Mouse (Mus musculus) midbrain, embryonic 10.5 days (tissue): ENCODE data around the gene Dner. TPM values are rescaled to one million over a fixed set of nuclear protein-coding genes. Genes with fewer than 3 reads are reported as not detected.
A peak's percentile ranks its signal among the peaks of the same experiment; 100 is the strongest.

Experiments
- DNase-seq: peaks from one replicate; pipeline ENCODE4 v3.0.0-alpha.2; 2017; ENCODE audit warnings: low spot score
- H3K27ac ChIP-seq: fragments of 300-500 bp; sonication (generic); replicated peaks from 2 replicates; pipeline ENCODE4 v1.5.1; 2016; ENCODE audit warnings: mild to moderate bottlenecking
- H3K27me3 ChIP-seq: fragments of 300-500 bp; sonication (generic); 2 replicates; pipeline ENCODE4 v1.6.1; 2016; ENCODE audit warnings: low read depth, mild to moderate bottlenecking; ENCODE audit not compliant: poor library complexity, severe bottlenecking
- H3K36me3 ChIP-seq: fragments of 300-500 bp; sonication (generic); 2 replicates; pipeline ENCODE4 v1.6.1; 2016; ENCODE audit warnings: mild to moderate bottlenecking, moderate library complexity
- H3K4me1 ChIP-seq: fragments of 300-500 bp; sonication (generic); 2 replicates; pipeline ENCODE4 v1.6.1; 2016
- H3K4me3 ChIP-seq: fragments of 300-500 bp; sonication (generic); 2 replicates; pipeline ENCODE4 v1.5.1; 2016; ENCODE audit warnings: mild to moderate bottlenecking, moderate library complexity
- H3K9me3 ChIP-seq: fragments of 300-500 bp; sonication (generic); replicated peaks from 2 replicates; pipeline ENCODE4 v1.6.1; 2016; ENCODE audit warnings: mild to moderate bottlenecking
- WGBS: fragments of 180-500 bp; shearing (Covaris S2); methylation state at CpG from one replicate; pipeline ENCODE4 v1.1.7; 2016; 5-methylcytosine and 5-hydroxymethylcytosine counted together
- polyA plus RNA-seq: library from polyadenylated mRNA; unstranded; fragments of >200 nt; fragmentation: Nextera tagmentation; extraction: Ambion mirVana; gene quantifications from 2 replicates; pipeline ENCODE4 v1.2.1, GENCODE M21; 2016

Gene Dner
- polyA plus RNA-seq, 1 experiment from 2014 or later, result 10.6 TPM

DNA sequence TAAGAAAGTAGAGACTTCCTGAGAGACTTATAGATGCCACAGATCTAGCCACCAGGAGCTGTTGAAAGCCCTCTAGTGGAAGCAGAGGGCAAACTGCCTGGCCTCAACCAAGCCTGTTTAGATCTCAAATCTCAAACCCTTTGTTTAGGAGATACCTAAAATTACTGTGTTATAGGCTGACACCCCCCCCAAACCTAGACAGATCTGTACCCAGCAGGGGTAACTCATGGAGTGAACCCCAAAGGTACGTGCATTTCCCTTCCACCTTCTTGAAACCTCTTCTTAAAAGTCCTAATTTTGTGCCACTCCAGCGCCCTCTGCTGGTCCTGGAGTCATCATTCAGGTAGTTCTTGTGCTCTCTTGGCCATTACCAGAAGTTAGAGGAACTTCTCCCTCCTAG lies 1.1 kb upstream of the Dner start:
- Histone ChIP-seq H3K9me3 (no peaks in the 10 kb centered on the region), H3K27me3 (peaks cover 41% of the 10 kb centered on the region), H3K4me3 (no peak overlapping the region), H3K4me1 (peaks cover 24% of the 10 kb centered on the region), H3K27ac (no peak overlapping the region), H3K36me3 (no peaks in the 10 kb centered on the region)
- 1% methylated on average over 2 of the region's 2 CpGs for WGBS
- peak; percentile 69 for DNase-seq

DNA sequence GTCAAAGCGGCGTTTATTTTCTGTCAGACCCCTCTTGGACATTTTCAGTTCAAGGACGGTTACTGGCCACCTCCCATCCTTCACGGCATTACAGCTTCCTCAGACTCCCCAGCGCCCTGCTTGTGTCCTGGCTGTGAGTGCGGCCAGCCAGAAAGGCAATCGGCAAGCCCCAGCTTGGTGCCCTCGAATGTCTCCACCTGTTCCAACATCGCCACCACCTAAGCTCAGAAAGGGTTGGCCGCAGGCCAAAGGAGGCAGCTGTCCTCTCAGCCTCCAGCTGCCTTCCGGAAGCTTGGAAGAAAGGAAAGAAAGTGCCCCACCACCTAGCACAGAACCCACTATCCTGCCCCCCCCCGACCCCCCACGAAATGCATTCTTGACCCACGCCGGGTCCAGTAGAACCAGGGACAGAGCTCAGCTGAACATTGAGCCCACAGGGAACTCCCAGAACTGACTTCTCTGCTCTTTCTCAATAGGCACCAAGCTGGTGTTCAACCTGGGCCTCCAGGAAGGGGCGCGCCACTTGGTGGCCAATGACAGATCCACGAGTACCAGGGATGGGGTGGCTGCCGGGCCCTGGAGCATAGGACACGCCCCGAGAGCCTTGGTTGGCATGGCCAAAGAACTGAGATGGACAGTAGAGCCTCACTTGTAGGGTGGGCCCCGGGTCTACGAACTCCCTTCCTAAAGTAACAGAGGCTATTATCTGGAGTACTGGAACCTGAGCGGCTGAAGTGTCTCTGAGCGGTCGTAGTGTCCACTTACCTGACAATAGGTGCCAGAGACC lies 1.1 kb downstream of the Dner start:
- Histone ChIP-seq H3K27me3 (peaks cover 41% of the 10 kb centered on the region), H3K9me3 (no peaks in the 10 kb centered on the region), H3K27ac (peak overlapping the region; percentile 81), H3K36me3 (no peaks in the 10 kb centered on the region), H3K4me3 (peak overlapping the region; percentile 85), H3K4me1 (peaks cover 24% of the 10 kb centered on the region)
- peak; percentile 41 for DNase-seq
- WGBS, result 12% methylated on average over 26 of the region's 26 CpGs

DNA sequence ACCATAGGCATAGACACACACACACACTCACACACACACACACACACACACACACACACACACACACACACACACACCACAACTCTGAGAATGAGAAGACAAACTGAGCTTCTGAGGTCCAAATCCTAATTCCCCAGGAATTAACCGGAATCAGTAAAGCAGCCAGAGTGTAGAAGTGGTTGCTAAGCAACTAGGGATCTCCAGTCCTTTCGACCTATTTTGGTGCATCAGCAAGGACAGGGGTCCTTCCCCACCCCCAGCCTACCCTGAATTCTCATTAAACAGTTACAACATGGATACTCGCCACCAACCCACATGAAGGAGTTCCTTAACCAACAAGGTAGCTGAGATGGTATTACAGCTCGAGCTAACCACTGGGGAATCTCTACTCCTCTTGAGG lies 18.1 kb downstream of the Dner start:
- H3K4me1 ChIP-seq, result 0 out of 2 replicates have a peak, but pooled peaks cover 5% of the 10 kb centered on the region
- no peaks in the 10 kb centered on the region for H3K36me3 ChIP-seq
- no peak for DNase-seq
- H3K27me3 ChIP-seq, result no peaks in the 10 kb centered on the region
- no peaks in the 10 kb centered on the region for H3K9me3 ChIP-seq
- H3K4me3 ChIP-seq, result no peak overlapping the region
- no peak overlapping the region for H3K27ac ChIP-seq
- WGBS, result 62% methylated on average over 4 of the region's 4 CpGs

DNA sequence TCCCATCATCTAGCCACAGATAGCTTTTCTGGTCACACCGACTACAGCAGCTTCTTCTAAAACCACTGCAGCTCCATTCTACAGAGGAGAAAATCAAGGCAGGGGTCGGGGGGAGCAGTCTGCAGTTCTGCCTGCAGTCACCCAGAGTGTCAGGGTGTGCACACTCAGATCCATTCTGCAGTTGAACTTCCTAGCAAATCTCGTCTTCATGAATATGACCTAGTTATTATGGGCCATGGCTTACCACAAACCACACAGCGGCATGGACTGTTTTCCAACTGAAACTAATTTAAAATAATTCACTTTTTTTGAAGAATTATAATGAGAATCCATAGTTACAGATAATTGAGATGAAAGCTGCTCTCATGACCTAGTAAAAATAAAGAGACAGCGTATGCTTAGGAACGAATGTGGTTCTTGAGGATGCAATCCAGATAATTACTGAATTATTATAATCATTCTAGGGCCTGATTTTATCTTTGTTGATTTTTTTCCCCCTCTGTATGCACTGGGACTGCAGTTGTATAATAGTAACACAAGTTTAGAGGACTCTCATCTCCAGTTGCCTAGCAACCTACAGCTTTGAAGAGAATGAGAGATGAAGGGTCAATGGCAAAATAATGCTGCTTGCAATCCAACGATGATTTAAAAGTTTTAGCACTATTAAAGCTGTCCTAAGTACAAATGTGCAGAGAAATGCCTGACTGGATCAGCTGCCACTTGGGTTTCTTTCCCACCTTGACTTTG lies 27.7 kb downstream of the Dner start:
- Histone ChIP-seq H3K9me3 (no peaks in the 10 kb centered on the region), H3K36me3 (no peaks in the 10 kb centered on the region), H3K4me1 (peaks cover 13% of the 10 kb centered on the region), H3K4me3 (no peak overlapping the region), H3K27ac (no peak overlapping the region), H3K27me3 (no peaks in the 10 kb centered on the region)
- DNase-seq, result no peak
- WGBS, result 86% methylated on average over 7 of the region's 7 CpGs

DNA sequence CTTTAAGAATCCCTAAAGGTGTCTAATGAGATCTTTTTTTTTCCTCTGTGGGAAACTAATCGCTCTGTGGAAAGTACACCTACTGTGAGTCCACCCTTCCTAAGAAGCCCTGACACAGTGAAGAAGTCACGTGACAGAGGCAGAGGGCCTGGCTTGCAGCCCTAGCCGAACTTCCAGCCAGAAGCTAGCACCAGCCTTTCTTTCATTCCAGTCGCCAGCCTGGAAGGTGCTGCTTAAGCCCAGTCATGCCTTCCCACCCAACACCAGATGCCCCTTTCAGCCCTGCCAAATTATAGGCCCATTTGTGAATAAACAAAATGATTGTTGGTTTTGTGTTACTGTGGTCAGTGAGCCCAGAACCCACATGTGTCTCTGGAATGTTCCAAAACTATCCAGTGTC lies 28.4 kb downstream of the Dner start:
- Histone ChIP-seq H3K27ac (no peak overlapping the region), H3K9me3 (no peaks in the 10 kb centered on the region), H3K27me3 (no peaks in the 10 kb centered on the region), H3K4me1 (peaks cover 13% of the 10 kb centered on the region), H3K4me3 (no peak overlapping the region), H3K36me3 (no peaks in the 10 kb centered on the region)
- WGBS, result 90% methylated on average over 4 of the region's 4 CpGs
- no peak for DNase-seq

DNA sequence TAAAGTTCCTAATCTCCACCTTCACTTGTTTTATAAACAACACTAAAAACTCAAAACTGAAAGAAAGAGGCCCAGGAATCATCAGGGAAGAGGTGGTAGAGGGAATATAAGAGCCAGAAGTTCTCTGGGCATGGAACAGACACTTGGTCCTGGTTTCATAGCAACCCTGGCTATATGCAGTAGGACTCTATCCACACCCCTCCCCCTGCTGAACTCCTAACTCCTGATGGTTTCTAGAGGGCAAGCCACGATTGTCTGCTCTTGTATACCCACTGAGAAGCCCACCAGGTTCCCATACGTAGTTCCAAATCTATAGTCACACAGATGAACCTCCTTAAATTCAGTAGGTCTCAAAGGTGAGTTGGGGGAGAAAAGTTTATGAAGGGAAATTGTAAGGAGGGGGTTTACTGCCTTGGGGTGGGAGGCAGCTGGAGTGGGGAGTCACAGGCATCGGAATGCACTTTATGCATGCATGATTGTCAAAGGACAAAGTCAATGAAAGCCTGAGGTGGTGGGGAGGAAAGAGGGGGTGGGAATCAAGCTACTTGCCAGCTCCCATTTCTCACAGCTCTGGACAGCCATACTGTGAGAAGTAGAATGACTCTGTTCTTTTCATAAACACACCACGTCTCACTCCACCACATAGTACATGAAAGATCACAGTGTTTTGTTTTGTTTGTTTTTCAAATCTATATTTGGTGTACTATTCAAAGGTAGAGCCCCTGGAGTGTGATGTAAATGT lies 31.5 kb downstream of the Dner start:
- H3K9me3 ChIP-seq, result no peaks in the 10 kb centered on the region
- no peak overlapping the region for H3K27ac ChIP-seq
- no peak overlapping the region for H3K4me3 ChIP-seq
- DNase-seq, result no peak
- H3K36me3 ChIP-seq, result no peaks in the 10 kb centered on the region
- WGBS, result 54% methylated on average over 4 of the region's 4 CpGs
- peaks cover 13% of the 10 kb centered on the region for H3K4me1 ChIP-seq
- no peaks in the 10 kb centered on the region for H3K27me3 ChIP-seq

DNA sequence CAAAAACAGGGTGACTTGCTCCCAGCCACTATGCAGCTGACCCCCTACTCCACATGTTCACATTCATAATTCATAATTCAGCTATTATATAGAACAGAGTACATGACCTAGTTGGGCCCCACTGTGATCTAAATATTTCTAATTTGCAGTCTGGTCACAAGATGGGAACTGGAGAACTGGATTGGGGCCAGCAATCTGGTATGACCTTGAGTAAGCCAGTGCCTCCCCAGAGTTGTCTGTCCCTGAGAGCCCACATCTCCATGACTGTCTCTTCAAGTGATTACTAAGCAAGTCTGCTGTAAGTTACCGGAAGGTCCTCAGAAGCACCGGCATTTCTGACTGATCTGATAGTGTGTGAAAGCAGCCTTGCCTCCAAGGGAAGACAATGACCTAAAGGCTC lies 49.2 kb downstream of the Dner start:
- no peak overlapping the region for H3K27ac ChIP-seq
- no peaks in the 10 kb centered on the region for H3K4me1 ChIP-seq
- H3K27me3 ChIP-seq, result no peaks in the 10 kb centered on the region
- no peaks in the 10 kb centered on the region for H3K9me3 ChIP-seq
- DNase-seq, result no peak
- H3K4me3 ChIP-seq, result no peak overlapping the region
- 90% methylated on average over 2 of the region's 2 CpGs for WGBS
- H3K36me3 ChIP-seq, result no peaks in the 10 kb centered on the region

DNA sequence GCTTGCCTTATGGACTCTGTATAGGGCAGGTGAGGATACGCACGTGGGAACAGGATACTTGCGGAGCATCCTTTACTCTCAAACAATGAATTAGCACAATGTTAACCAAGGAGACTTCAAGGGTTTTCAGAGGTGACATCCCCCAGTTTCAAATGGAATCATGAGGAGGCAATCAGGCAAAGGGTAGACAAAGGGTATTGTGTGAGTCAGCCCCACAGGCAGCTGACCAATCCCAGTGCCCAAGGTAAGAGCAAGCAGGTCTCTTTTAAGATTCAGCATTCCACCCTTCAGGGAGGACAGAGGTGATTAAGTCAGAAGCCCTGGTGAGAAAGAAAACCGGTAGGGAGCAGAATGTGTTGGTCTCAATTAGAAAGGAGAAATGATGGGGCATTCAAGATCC lies 55.6 kb downstream of the Dner start:
- no peak for DNase-seq
- Histone ChIP-seq H3K9me3 (no peaks in the 10 kb centered on the region), H3K36me3 (no peaks in the 10 kb centered on the region), H3K27me3 (no peaks in the 10 kb centered on the region), H3K4me3 (no peak overlapping the region), H3K27ac (no peak overlapping the region), H3K4me1 (peaks cover 16% of the 10 kb centered on the region)
- WGBS, result 60% methylated on average over 4 of the region's 4 CpGs

DNA sequence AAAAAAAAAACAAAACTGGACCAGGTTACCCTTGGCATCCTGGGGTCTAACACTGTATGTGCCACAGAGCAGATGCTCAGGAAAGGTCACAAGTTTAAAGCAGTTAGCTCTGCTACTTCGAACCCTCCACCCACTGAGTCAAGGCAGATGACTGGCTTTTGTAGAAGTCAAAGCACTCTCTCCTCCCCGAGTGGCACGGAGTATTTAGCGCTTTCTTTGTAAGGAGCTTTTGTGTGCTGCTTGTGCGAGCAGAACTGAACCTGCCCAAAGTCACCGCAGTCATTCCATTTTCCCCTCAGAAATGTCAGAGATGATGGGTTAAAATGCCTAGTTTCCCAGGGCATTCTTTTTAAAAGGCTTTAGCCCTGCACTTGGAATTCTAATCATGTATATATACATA lies 59.1 kb downstream of the Dner start:
- Histone ChIP-seq H3K27me3 (no peaks in the 10 kb centered on the region), H3K4me1 (peaks cover 16% of the 10 kb centered on the region), H3K9me3 (no peaks in the 10 kb centered on the region), H3K36me3 (no peaks in the 10 kb centered on the region), H3K27ac (no peak overlapping the region), H3K4me3 (no peak overlapping the region)
- 24% methylated on average over 6 of the region's 6 CpGs for WGBS
- no peak for DNase-seq

DNA sequence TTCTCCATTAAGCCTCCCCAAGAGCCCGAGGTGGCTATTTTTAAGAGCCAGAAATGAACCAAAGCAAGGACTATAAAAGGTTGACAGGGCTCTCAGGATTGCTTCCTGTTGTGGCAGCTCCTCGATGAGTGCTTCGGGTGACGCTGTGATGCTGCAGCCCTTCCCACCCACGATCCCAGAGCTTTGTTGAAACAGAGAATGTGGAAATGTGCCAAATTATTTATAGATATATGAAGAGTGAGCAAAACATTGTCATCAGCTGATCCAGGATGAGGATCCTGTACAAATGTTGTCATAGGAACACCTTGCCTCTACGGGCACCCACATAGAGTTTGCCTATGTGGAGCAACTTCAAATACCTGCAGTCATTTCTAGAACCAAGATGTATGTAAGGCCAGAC lies 67.8 kb downstream of the Dner start:
- H3K4me3 ChIP-seq, result no peak overlapping the region
- no peaks in the 10 kb centered on the region for H3K36me3 ChIP-seq
- H3K27ac ChIP-seq, result no peak overlapping the region
- H3K4me1 ChIP-seq, result peaks cover 6% of the 10 kb centered on the region
- no peaks in the 10 kb centered on the region for H3K27me3 ChIP-seq
- WGBS, result 92% methylated on average over 6 of the region's 6 CpGs
- no peak for DNase-seq
- no peaks in the 10 kb centered on the region for H3K9me3 ChIP-seq

DNA sequence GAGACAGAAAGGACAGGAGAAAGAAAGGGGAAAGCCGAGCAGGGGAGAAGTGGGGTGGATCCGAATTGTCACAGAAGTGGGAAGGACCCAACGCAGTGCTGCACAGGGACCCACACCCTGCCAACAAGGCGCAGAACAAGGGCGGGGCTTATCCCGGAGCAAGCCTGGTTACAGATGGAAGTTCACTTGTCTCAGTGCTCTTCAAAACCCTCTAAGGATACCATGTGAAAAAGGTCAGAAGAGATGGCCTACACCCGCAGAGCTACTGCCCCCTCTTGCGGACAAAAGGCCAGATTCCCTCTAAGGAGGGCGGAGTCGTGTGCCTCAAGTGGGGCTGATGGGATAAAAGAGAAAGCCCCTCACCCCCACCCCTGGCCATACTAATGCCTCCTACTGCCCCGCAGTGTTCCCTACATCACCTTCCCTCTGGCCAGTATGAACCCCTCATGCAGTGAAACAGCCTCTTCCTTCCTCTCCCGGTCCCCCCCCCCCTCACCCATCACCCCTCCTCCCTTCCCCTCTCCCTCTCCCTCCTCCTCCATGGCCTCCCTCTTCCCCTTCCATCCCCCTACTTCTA lies 73.0 kb downstream of the Dner start:
- Histone ChIP-seq H3K36me3 (no peaks in the 10 kb centered on the region), H3K9me3 (no peaks in the 10 kb centered on the region), H3K27ac (peak overlapping the region; percentile 79), H3K4me3 (peak overlapping the region; percentile 18; the same call in 1 of the 2 replicates), H3K27me3 (peaks cover 6% of the 10 kb centered on the region), H3K4me1 (peaks cover 45% of the 10 kb centered on the region)
- WGBS, result 24% methylated on average over 12 of the region's 12 CpGs
- DNase-seq, result peak; percentile 53

DNA sequence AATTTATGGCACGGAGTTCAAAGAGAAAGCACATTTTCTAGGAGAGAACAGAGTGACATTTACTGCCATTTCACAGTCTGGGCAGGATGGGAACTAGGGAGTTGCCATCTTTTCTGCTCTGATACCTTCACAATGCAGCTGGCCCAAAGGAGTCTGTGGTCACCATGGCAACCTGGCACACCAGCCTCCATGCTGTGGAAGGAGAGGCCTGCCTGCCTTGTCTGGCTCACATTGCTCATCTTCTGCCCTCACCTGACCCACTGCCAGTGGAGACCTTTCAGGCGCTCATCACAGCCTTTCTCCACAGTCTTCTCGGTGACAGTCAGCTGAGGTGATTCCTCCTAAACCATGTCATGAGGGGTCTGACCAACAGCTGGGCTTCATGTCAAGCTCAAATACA lies 74.7 kb downstream of the Dner start:
- Histone ChIP-seq H3K36me3 (no peaks in the 10 kb centered on the region), H3K4me3 (no peak overlapping the region), H3K4me1 (peaks cover 58% of the 10 kb centered on the region), H3K27ac (peak overlapping the region; percentile 70), H3K27me3 (peaks cover 13% of the 10 kb centered on the region), H3K9me3 (no peaks in the 10 kb centered on the region)
- DNase-seq, result peak; percentile 64
- 52% methylated on average over 3 of the region's 3 CpGs for WGBS
